Mouse (Mus musculus) CH12.LX (cell line): ENCODE measurements around the gene Cacnb4. TPM values are rescaled to one million over a fixed set of nuclear protein-coding genes. Genes with fewer than 3 reads are reported as not detected.
A peak's percentile ranks its signal among the peaks of the same experiment; 100 is the strongest.

ENCODE experiments used
- DNase-seq: peaks from one replicate; pipeline ENCODE4 v3.0.0-alpha.2; 2013; ENCODE audit errors: extremely low read depth
- H3K27ac ChIP-seq: 2 replicates; pipeline ENCODE4 v1.5.1; 2012; ENCODE audit warnings: low read depth, mild to moderate bottlenecking, control low read depth, moderate library complexity; ENCODE audit not compliant: insufficient read depth
- H3K27me3 ChIP-seq: replicated peaks from 2 replicates; pipeline ENCODE3; 2012; ENCODE audit warnings: inconsistent platforms
- H3K36me3 ChIP-seq, 2 experiments: replicated peaks in 1 of 2; 2 replicates each; pipeline versions ENCODE3 to v1.6.1; 2012; ENCODE audit warnings: inconsistent platforms in 1 of 2, low read length in 1 of 2, mild to moderate bottlenecking in 1 of 2, mixed read lengths in 1 of 2, moderate library complexity in 1 of 2; ENCODE audit not compliant: control insufficient read depth in 1 of 2, insufficient read depth in 1 of 2
- H3K4me1 ChIP-seq, 2 experiments: 2 replicates each; pipeline ENCODE4 v1.6.1; 2012; ENCODE audit warnings: inconsistent platforms in 1 of 2, moderate library complexity in 1 of 2; ENCODE audit not compliant: insufficient read depth in 2 of 2, control insufficient read depth in 1 of 2
- H3K4me2 ChIP-seq: 2 replicates; pipeline ENCODE4 v1.6.1; 2012; ENCODE audit warnings: low read depth, mild to moderate bottlenecking, control low read depth; ENCODE audit not compliant: poor library complexity, insufficient read depth, severe bottlenecking
- H3K4me3 ChIP-seq, 3 experiments: fragments of 150-350 bp in 1 of 3; sonication (generic) in 1 of 3; replicated peaks in 1 of 3; 2 replicates each; pipeline versions ENCODE3 to v1.5.1; 2011 to 2012; ENCODE audit warnings: low read depth in 2 of 3, low read length in 2 of 3, mild to moderate bottlenecking in 2 of 3, moderate library complexity in 2 of 3, control low read depth in 1 of 3, improper control_type of control experiment in 1 of 3, inconsistent platforms in 1 of 3, mixed read lengths in 1 of 3; ENCODE audit not compliant: poor library complexity in 1 of 3
- H3K79me2 ChIP-seq: replicated peaks from 2 replicates; pipeline ENCODE4 v1.6.1; 2012; ENCODE audit warnings: mild to moderate bottlenecking, moderate library complexity; ENCODE audit not compliant: control insufficient read depth, poor library complexity, insufficient read depth, severe bottlenecking; ENCODE audit errors: extremely low read depth
- H3K9ac ChIP-seq: 2 replicates; pipeline ENCODE4 v1.6.1; 2012; ENCODE audit warnings: low read depth, mild to moderate bottlenecking, control low read depth, moderate library complexity; ENCODE audit not compliant: insufficient read depth
- H3K9me3 ChIP-seq: replicated peaks from 2 replicates; pipeline ENCODE3; 2012; ENCODE audit warnings: low read length, inconsistent platforms, mixed read lengths
- BHLHE40 ChIP-seq: IDR thresholded peaks from 2 replicates; pipeline ENCODE4 v1.6.1; 2011; ENCODE audit warnings: mild to moderate bottlenecking, low read depth, low read length, improper control_type of control experiment
- CHD1 ChIP-seq: IDR thresholded peaks from 2 replicates; pipeline ENCODE4 v1.6.1; 2012; ENCODE audit warnings: low read depth, low read length, improper control_type of control experiment, inconsistent platforms
- CHD2 ChIP-seq: IDR thresholded peaks from 2 replicates; pipeline ENCODE4 v1.6.1; 2011; ENCODE audit warnings: low read length, improper control_type of control experiment
- CTCF ChIP-seq, 2 experiments: IDR thresholded peaks in 1 of 2; conservative IDR thresholded peaks in 1 of 2; 2 replicates each; pipeline ENCODE4 v1.5.1; 2011 to 2012; ENCODE audit warnings: low read depth in 2 of 2, low read length in 2 of 2, improper control_type of control experiment in 1 of 2, inconsistent platforms in 1 of 2, mild to moderate bottlenecking in 1 of 2, moderate library complexity in 1 of 2
- E2F4 ChIP-seq: IDR thresholded peaks from 2 replicates; pipeline ENCODE4 v1.6.1; 2011; ENCODE audit warnings: low read depth, low read length, improper control_type of control experiment; ENCODE audit not compliant: insufficient replicate concordance
- ELF1 ChIP-seq: IDR thresholded peaks from 2 replicates; pipeline ENCODE4 v1.6.1; 2014; ENCODE audit warnings: low read depth, mild to moderate bottlenecking, inconsistent platforms, low read length, improper control_type of control experiment
- EP300 ChIP-seq: IDR thresholded peaks from 2 replicates; pipeline ENCODE4 v1.6.1; 2011; ENCODE audit warnings: low read length, improper control_type of control experiment
- ETS1 ChIP-seq: conservative IDR thresholded peaks from 2 replicates; pipeline ENCODE4 v1.6.1; 2012; ENCODE audit warnings: low read depth, mild to moderate bottlenecking, inconsistent platforms, low read length, improper control_type of control experiment, moderate library complexity
- GABPA ChIP-seq: IDR thresholded peaks from 2 replicates; pipeline ENCODE4 v1.6.1; 2012; ENCODE audit warnings: low read depth, low read length, improper control_type of control experiment, inconsistent platforms; ENCODE audit not compliant: insufficient replicate concordance
- HCFC1 ChIP-seq: IDR thresholded peaks from 2 replicates; pipeline ENCODE4 v1.6.1; 2012; ENCODE audit warnings: low read depth, mild to moderate bottlenecking, inconsistent platforms, low read length, improper control_type of control experiment
- IRF4 ChIP-seq: IDR thresholded peaks from 2 replicates; pipeline ENCODE4 v1.6.1; 2014; ENCODE audit warnings: low read depth, mild to moderate bottlenecking, inconsistent platforms, low read length, improper control_type of control experiment
- JUN ChIP-seq: IDR thresholded peaks from 2 replicates; pipeline ENCODE4 v1.6.1; 2011; ENCODE audit warnings: low read depth, mild to moderate bottlenecking, low read length, improper control_type of control experiment, moderate library complexity; ENCODE audit not compliant: insufficient read depth
- JUND ChIP-seq: conservative IDR thresholded peaks from 2 replicates; pipeline ENCODE4 v1.6.1; 2011; ENCODE audit warnings: low read depth, low read length, improper control_type of control experiment
- MAFK ChIP-seq: IDR thresholded peaks from 2 replicates; pipeline ENCODE4 v1.6.1; 2011; ENCODE audit warnings: low read length, improper control_type of control experiment; ENCODE audit not compliant: insufficient replicate concordance
- MAZ ChIP-seq: IDR thresholded peaks from 2 replicates; pipeline ENCODE4 v1.6.1; 2012; ENCODE audit warnings: low read depth, mild to moderate bottlenecking, inconsistent platforms, low read length, improper control_type of control experiment, moderate library complexity
- MEF2A ChIP-seq: IDR thresholded peaks from 2 replicates; pipeline ENCODE4 v1.6.1; 2014; ENCODE audit warnings: low read depth, mild to moderate bottlenecking, inconsistent platforms, low read length, improper control_type of control experiment, borderline replicate concordance
- MXI1 ChIP-seq: IDR thresholded peaks from 2 replicates; pipeline ENCODE4 v1.6.1; 2011; ENCODE audit warnings: mild to moderate bottlenecking, low read depth, low read length, improper control_type of control experiment
- MYC ChIP-seq: IDR thresholded peaks from 2 replicates; pipeline ENCODE4 v1.6.1; 2011; ENCODE audit warnings: low read depth, mild to moderate bottlenecking, improper control_type of control experiment, low read length
- NELFE ChIP-seq: IDR thresholded peaks from 2 replicates; pipeline ENCODE4 v1.6.1; 2011; ENCODE audit warnings: low read depth, low read length, improper control_type of control experiment
- NRF1 ChIP-seq: IDR thresholded peaks from 2 replicates; pipeline ENCODE4 v1.6.1; 2014; ENCODE audit warnings: low read depth, mild to moderate bottlenecking, inconsistent platforms, low read length, improper control_type of control experiment, moderate library complexity
- PAX5 ChIP-seq: IDR thresholded peaks from 2 replicates; pipeline ENCODE4 v1.6.1; 2012; ENCODE audit warnings: low read length, inconsistent platforms, mixed read lengths
- POLR2AphosphoS2 ChIP-seq: IDR thresholded peaks from 2 replicates; pipeline ENCODE4 v1.6.1; 2011; ENCODE audit warnings: low read depth, low read length, improper control_type of control experiment
- RAD21 ChIP-seq: IDR thresholded peaks from 2 replicates; pipeline ENCODE4 v1.6.1; 2011; ENCODE audit warnings: low read depth, mild to moderate bottlenecking, low read length, improper control_type of control experiment, moderate library complexity
- RCOR1 ChIP-seq: conservative IDR thresholded peaks from 2 replicates; pipeline ENCODE4 v1.6.1; 2012; ENCODE audit warnings: low read depth, mild to moderate bottlenecking, inconsistent platforms, low read length, improper control_type of control experiment
- SIN3A ChIP-seq: IDR thresholded peaks from 2 replicates; pipeline ENCODE4 v1.6.1; 2012; ENCODE audit warnings: low read length, improper control_type of control experiment, inconsistent platforms
- SMC3 ChIP-seq: IDR thresholded peaks from 2 replicates; pipeline ENCODE4 v1.6.1; 2011; ENCODE audit warnings: low read depth, low read length, improper control_type of control experiment
- TBP ChIP-seq: conservative IDR thresholded peaks from 2 replicates; pipeline ENCODE4 v1.6.1; 2011; ENCODE audit warnings: low read depth, low read length, improper control_type of control experiment
- UBTF ChIP-seq: IDR thresholded peaks from 2 replicates; pipeline ENCODE4 v1.6.1; 2012; ENCODE audit warnings: low read depth, mild to moderate bottlenecking, inconsistent platforms, low read length, improper control_type of control experiment, moderate library complexity
- USF2 ChIP-seq: conservative IDR thresholded peaks from 2 replicates; pipeline ENCODE4 v1.6.1; 2011; ENCODE audit warnings: low read depth, low read length, improper control_type of control experiment
- ZKSCAN1 ChIP-seq: IDR thresholded peaks from 2 replicates; pipeline ENCODE4 v1.6.1; 2012; ENCODE audit warnings: low read depth, inconsistent platforms, low read length, improper control_type of control experiment, borderline replicate concordance
- ZMIZ1 ChIP-seq: IDR thresholded peaks from 2 replicates; pipeline ENCODE4 v1.6.1; 2012; ENCODE audit warnings: low read depth, mild to moderate bottlenecking, inconsistent platforms, low read length, improper control_type of control experiment
- ZNF384 ChIP-seq: IDR thresholded peaks from 2 replicates; pipeline ENCODE4 v1.6.1; 2012; ENCODE audit warnings: low read depth, low read length, improper control_type of control experiment, inconsistent platforms
- dilution Hi-C: fragments of 300-500 bp; cut with MboI; formaldehyde crosslinking; loops from 2 replicates; pipeline ENCODE4 v1.14.3; 2020; ENCODE audit warnings: low sequenced_read_pairs; ENCODE audit not compliant: extremely low pct_unique_long_range_greater_than_20kb, extremely low pct_ligation_motif_present
- in situ Hi-C: fragments of 300-500 bp; cut with MboI; formaldehyde crosslinking; loops from 3 replicates; pipeline ENCODE4 v1.14.3; 2019; ENCODE audit warnings: low sequenced_read_pairs, low pct_ligation_motif_present, low pct_unique_long_range_greater_than_20kb, mixed read lengths
- polyA plus RNA-seq: library from polyadenylated mRNA; unstranded; fragments of >175 nt; gene quantifications from 2 replicates; pipeline ENCODE4 v1.2.1, GENCODE M21; 2012; ENCODE audit warnings: low read depth; ENCODE audit not compliant: insufficient read length
- total RNA-seq, 2 experiments: library from RNA; depleted of rRNA; stranded (reverse); fragments of 300-350 nt in 1 of 2; fragments of >200 nt in 1 of 2; gene quantifications; 2 replicates each; pipeline ENCODE4 v1.2.3; 2012 to 2014

Cacnb4 gene
- total and polyA plus RNA-seq, 3 experiments, result 0.77 to 3.4 (median 1.5) TPM

- H3K4me2 ChIP-seq, result peak overlapping the region; percentile 91
- H3K79me2 ChIP-seq, result no peaks in the 10 kb centered on the region
- DNase-seq, result no peak
- H3K27me3 ChIP-seq, result peaks cover 4% of the 10 kb centered on the region
- peaks cover 2 to 43% of the 10 kb centered on the region in 2 experiments; a peak in 2 of 4 replicates for H3K4me1 ChIP-seq
- no peaks in the 10 kb centered on the region for H3K36me3 ChIP-seq
- H3K4me3 ChIP-seq, result peak overlapping the region; percentile 55 to 86 (median 67)
- no peaks in the 10 kb centered on the region for H3K9me3 ChIP-seq
- peak overlapping the region; percentile 6; the same call in 1 of the 2 replicates for H3K9ac ChIP-seq
- TF ChIP-seq CTCF (conservative IDR thresholded peaks at IDR 0.05 in 1 of 2, IDR thresholded peaks at IDR 0.05 in 1 of 2; ENCODE audit: low read depth in 2 of 2, low read length in 2 of 2) (no peak), CHD1 (peak; percentile 68; the same call in 1 of the 2 replicates)
- dilution Hi-C loops, result no loop called here
- in situ Hi-C loops, result no loop called here
- H3K27ac ChIP-seq, result no peak overlapping the region
Observed at GRCm38 (mm10) chr2:52674886-52675277, 1.7 kb downstream of the Cacnb4 start.

GRCm38 (mm10) chr2:52673172-52673571 is 3.5 kb downstream of the Cacnb4 start:
- Histone ChIP-seq H3K4me1 (peaks cover 2 to 43% of the 10 kb centered on the region in 2 experiments; a peak in 2 of 4 replicates), H3K27me3 (peaks cover 4% of the 10 kb centered on the region), H3K9me3 (no peaks in the 10 kb centered on the region), H3K36me3 (no peaks in the 10 kb centered on the region), H3K27ac (no peak overlapping the region), H3K4me3 (no peak overlapping the region), H3K9ac (no peak overlapping the region), H3K4me2 (no peak overlapping the region; the same call in 1 of the 2 replicates), H3K79me2 (no peaks in the 10 kb centered on the region)
- peak; percentile 81 for DNase-seq
- in situ Hi-C loops, result no loop called here
- dilution Hi-C loops, result no loop called here
- TF ChIP-seq CHD1 (no peak), GABPA (no peak), CTCF (conservative IDR thresholded peaks at IDR 0.05 in 1 of 2, IDR thresholded peaks at IDR 0.05 in 1 of 2; ENCODE audit: low read depth in 2 of 2, low read length in 2 of 2) (no peak), BHLHE40 (peak; percentile 41; the same call in 1 of the 2 replicates), UBTF (no peak), RCOR1 (no peak; the same call in 1 of the 2 replicates), NELFE (no peak), POLR2AphosphoS2 (no peak), ELF1 (peak; percentile 31; the same call in 1 of the 2 replicates), TBP (no peak), HCFC1 (peak; percentile 61), MEF2A (peak; percentile 12; the same call in 1 of the 2 replicates), MAZ (no peak), JUND (peak; percentile 25; the same call in 1 of the 2 replicates), PAX5 (no peak), SMC3 (no peak), MYC (peak; percentile 62; the same call in 1 of the 2 replicates), ETS1 (peak; percentile 54; the same call in 1 of the 2 replicates), ZMIZ1 (no peak), ZNF384 (no peak), MXI1 (no peak), CHD2 (peak; percentile 91), ZKSCAN1 (no peak), IRF4 (peak; percentile 75), USF2 (no peak), MAFK (no peak), E2F4 (no peak), EP300 (peak; percentile 59), RAD21 (no peak), JUN (no peak), NRF1 (no peak), SIN3A (0 out of 2 replicates have a peak, but pooled peaks have one; percentile 36)
